Mouse (Mus musculus) stomach, embryonic 15.5 days (tissue): ENCODE data around the gene Rhot1. TPM values are rescaled to one million over a fixed set of nuclear protein-coding genes. Genes with fewer than 3 reads are reported as not detected.
A peak's percentile ranks its signal among the peaks of the same experiment; 100 is the strongest.

Experiments used
- ATAC-seq: fragments of 200-750 bp; cut with Nextera tagmentation; 2 replicates; pipeline ENCODE4 v1.8.0; 2017; ENCODE audit warnings: low read depth, moderate number of reproducible peaks, moderate TSS enrichment; ENCODE audit not compliant: insufficient read depth, low FRiP score
- H3K27ac ChIP-seq: fragments of 300-500 bp; sonication (generic); 2 replicates; pipeline ENCODE4 v1.5.1; 2015; ENCODE audit warnings: mild to moderate bottlenecking, inconsistent platforms
- H3K27me3 ChIP-seq: fragments of 300-500 bp; sonication (generic); replicated peaks from 2 replicates; pipeline ENCODE4 v1.6.1; 2015; ENCODE audit warnings: inconsistent platforms
- H3K36me3 ChIP-seq: fragments of 300-500 bp; sonication (generic); 2 replicates; pipeline ENCODE4 v1.6.1; 2015; ENCODE audit warnings: inconsistent platforms
- H3K4me1 ChIP-seq: fragments of 300-500 bp; sonication (generic); 2 replicates; pipeline ENCODE4 v1.6.1; 2015; ENCODE audit warnings: inconsistent platforms
- H3K4me2 ChIP-seq: fragments of 300-500 bp; sonication (generic); 2 replicates; pipeline ENCODE4 v1.6.1; 2015; ENCODE audit warnings: mild to moderate bottlenecking, inconsistent platforms
- H3K4me3 ChIP-seq: fragments of 300-500 bp; sonication (generic); replicated peaks from 2 replicates; pipeline ENCODE4 v1.5.1; 2015; ENCODE audit warnings: inconsistent platforms
- H3K9ac ChIP-seq: fragments of 300-500 bp; sonication (generic); 2 replicates; pipeline ENCODE4 v1.6.1; 2015; ENCODE audit warnings: inconsistent platforms
- H3K9me3 ChIP-seq: fragments of 300-500 bp; sonication (generic); 2 replicates; pipeline ENCODE4 v1.6.1; 2016; ENCODE audit warnings: inconsistent platforms
- WGBS: fragments of 180-500 bp; shearing (Covaris S2); methylation state at CpG from one replicate; pipeline ENCODE4 v1.1.7; 2015; 5-methylcytosine and 5-hydroxymethylcytosine counted together
- polyA plus RNA-seq: library from polyadenylated mRNA; unstranded; fragments of >200 nt; fragmentation: Nextera tagmentation; extraction: Ambion mirVana; gene quantifications from 2 replicates; pipeline ENCODE4 v1.2.1, GENCODE M21; 2015

The Rhot1 gene
- 47.7 and 49.0 TPM in 2 replicates for polyA plus RNA-seq

DNA sequence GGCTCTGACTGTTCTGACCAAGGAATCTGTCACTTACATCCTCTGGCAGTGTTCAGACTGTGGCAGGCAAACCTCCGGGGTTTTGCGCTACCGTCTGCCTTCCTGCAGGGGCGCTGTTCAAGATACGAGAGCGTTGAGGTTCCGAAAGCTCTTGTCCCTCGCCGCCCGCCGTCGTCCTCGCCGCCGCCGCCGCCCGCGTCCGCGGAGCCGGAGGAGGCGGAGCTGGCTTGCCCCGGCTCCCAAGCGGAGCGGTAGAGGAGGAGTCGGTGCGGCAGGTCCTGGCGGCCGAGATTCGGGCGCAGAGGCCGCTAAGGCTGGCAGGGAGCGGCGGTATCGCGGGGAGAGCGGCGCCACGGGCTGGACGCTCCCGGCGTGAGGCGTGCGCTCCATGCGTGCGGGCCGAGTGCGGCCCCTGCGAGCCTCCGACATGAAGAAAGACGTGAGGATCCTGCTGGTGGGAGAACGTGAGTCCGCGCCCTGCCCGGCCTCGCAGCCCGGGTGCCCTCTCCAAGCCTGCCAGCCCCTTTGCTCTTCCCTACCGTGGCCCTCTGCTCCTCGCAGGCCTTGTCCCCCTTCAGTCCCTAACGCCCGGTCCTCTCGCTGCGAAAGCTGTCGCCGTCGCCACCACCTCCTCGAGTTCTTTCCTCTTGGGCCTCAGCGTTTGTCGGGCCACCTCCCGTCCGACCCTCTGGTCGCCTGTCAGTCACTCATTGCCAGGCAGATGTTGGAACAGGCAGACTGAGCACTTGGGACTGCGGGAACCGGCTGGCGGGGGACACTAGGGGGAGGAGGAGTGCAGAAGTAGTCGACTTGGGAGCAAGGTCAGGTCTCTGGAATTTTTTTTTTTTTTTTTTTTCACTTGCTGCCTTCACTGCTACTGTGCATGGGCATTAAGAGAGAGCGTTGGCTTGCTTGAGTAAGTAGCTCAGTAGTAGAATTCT is at the start of gene Rhot1:
TSS of gene Rhot1 (plus strand) at position 160 of the 941 bp plus-strand sequence.
- ATAC-seq, result peak; percentile 93
- peak within 1 kb of the TSS; percentile 96 for H3K27ac ChIP-seq
- no peaks in the 10 kb centered on the region for H3K36me3 ChIP-seq
- H3K27me3 ChIP-seq, result no peaks in the 10 kb centered on the region
- peak within 1 kb of the TSS; percentile 98 for H3K9ac ChIP-seq
- peak within 1 kb of the TSS; percentile 53 for H3K4me2 ChIP-seq
- H3K4me1 ChIP-seq, result 0 out of 2 replicates have a peak, but pooled peaks cover 3% of the 10 kb centered on the region
- under 1% methylated on average over 78 of the region's 78 CpGs for WGBS
- H3K9me3 ChIP-seq, result no peaks in the 10 kb centered on the region
- H3K4me3 ChIP-seq, result peak within 1 kb of the TSS; percentile 100

DNA sequence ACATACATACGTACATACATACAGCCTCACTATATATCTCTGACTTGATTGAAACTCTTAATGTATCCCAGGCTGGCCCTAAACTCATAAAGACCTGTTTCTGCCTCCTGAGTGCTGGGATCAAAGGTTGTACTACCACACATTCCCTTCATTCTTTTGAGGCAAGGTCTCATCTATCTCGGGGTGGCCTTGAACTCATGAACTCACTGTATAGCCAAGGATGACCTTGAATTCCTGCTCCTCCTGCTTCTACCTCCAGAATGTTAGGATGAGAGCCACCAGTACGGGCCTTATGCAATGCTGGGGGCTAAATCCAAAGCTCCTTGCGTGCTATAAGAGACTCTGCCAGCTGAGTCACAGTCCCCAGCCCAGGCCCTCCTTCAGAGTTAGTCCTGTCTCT is 47.8 kb upstream of the Rhot1 start:
- Histone ChIP-seq H3K9me3 (no peaks in the 10 kb centered on the region), H3K27ac (no peak overlapping the region), H3K4me1 (no peaks in the 10 kb centered on the region), H3K4me3 (no peak overlapping the region), H3K9ac (no peak overlapping the region), H3K27me3 (no peaks in the 10 kb centered on the region), H3K4me2 (no peak overlapping the region), H3K36me3 (no peaks in the 10 kb centered on the region)
- 75% methylated on average over 4 of the region's 4 CpGs for WGBS
- no peak for ATAC-seq

- H3K27me3 ChIP-seq, result no peaks in the 10 kb centered on the region
- H3K4me2 ChIP-seq, result no peak overlapping the region
- no peak overlapping the region for H3K27ac ChIP-seq
- H3K4me1 ChIP-seq, result no peaks in the 10 kb centered on the region
- no peaks in the 10 kb centered on the region for H3K36me3 ChIP-seq
- no peak overlapping the region for H3K9ac ChIP-seq
- H3K4me3 ChIP-seq, result no peak overlapping the region
- ATAC-seq, result no peak
- WGBS, result 64% methylated on average over 7 of the region's 7 CpGs
- no peaks in the 10 kb centered on the region for H3K9me3 ChIP-seq
Measured at GRCm38 (mm10) chr11:80163362-80164116, 45.3 kb upstream of the Rhot1 start.

DNA sequence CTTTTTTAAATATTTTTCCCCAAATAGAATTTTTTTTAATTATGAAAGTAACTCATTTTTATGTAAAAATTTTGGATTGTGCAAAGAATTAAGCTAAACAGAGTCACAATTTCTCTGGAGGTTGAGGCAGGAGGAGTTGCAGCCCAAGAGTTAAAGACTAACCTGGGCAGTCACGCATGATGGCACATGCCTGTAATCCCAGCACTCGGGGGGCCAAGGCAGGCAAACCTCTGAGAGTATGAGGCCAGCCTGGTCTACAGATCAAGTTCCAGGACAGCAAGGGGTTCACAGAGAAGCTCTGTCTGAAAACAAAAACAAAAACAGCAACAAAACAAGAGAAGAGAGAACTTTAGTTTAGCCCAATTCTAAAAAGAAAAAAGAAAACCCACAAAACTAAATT is 44.6 kb upstream of the Rhot1 start:
- Histone ChIP-seq H3K27me3 (no peaks in the 10 kb centered on the region), H3K4me3 (no peak overlapping the region), H3K27ac (no peak overlapping the region), H3K4me1 (no peaks in the 10 kb centered on the region), H3K9me3 (no peaks in the 10 kb centered on the region), H3K4me2 (no peak overlapping the region), H3K9ac (no peak overlapping the region), H3K36me3 (no peaks in the 10 kb centered on the region)
- no peak for ATAC-seq
- WGBS, result 66% methylated on average over 2 of the region's 2 CpGs

- Histone ChIP-seq H3K9ac (no peak overlapping the region), H3K9me3 (no peaks in the 10 kb centered on the region), H3K27me3 (no peaks in the 10 kb centered on the region), H3K4me3 (no peak overlapping the region), H3K4me2 (no peak overlapping the region), H3K36me3 (no peaks in the 10 kb centered on the region), H3K27ac (no peak overlapping the region), H3K4me1 (no peaks in the 10 kb centered on the region)
- WGBS, result 85% methylated on average over 9 of the region's 9 CpGs
- no peak for ATAC-seq
Measured at GRCm38 (mm10) chr11:80168121-80168520, 40.7 kb upstream of the Rhot1 start.

GRCm38 (mm10) chr11:80168611-80169249 is 40.1 kb upstream of the Rhot1 start:
- Histone ChIP-seq H3K9ac (no peak overlapping the region), H3K4me3 (no peak overlapping the region), H3K27me3 (no peaks in the 10 kb centered on the region), H3K9me3 (no peaks in the 10 kb centered on the region), H3K27ac (no peak overlapping the region), H3K4me1 (no peaks in the 10 kb centered on the region), H3K36me3 (no peaks in the 10 kb centered on the region), H3K4me2 (no peak overlapping the region)
- ATAC-seq, result no peak
- 65% methylated on average over 4 of the region's 4 CpGs for WGBS

DNA sequence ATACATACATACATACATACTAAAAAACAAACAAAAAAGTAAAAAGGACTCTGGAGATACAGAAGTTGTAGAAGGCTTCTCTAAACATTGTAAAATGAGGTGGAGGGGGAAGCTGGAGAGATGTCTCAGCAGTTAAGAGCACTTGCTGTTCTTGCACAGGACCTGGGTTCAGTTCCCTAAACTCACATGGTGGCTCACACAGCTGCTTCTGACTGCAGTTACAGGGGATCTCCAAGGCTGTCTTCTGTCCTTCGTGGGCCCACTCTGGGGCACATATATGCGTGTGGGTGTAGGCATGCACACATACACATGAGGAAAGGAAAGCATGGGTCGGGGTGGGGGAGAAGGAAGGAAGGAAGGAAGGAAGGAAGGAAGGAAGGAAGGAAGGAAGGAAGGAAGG is 39.2 kb upstream of the Rhot1 start:
- Histone ChIP-seq H3K9ac (no peak overlapping the region), H3K4me2 (no peak overlapping the region), H3K4me1 (no peaks in the 10 kb centered on the region), H3K27ac (no peak overlapping the region), H3K27me3 (no peaks in the 10 kb centered on the region), H3K36me3 (no peaks in the 10 kb centered on the region), H3K9me3 (no peaks in the 10 kb centered on the region), H3K4me3 (no peak overlapping the region)
- WGBS, result 82% methylated on average over 3 of the region's 3 CpGs
- ATAC-seq, result no peak

DNA sequence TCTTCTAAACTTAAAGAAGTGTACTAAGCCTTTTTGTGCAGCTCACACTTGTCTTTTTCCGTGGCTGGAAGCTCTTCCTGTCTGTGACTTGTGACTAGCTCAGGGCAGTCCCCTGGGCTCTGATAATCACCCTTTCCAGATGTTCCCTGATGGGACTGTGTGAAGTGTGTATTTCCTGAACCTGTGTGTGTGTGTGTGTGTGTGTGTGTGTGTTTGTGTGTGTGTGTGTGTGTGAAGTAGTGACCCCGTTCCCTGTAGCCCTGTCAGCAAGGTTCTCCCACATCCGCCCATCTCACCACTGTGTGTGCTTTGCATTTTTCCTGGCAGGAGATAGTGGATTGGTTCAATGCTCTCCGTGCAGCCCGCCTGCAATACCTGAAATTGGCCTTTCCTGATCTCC is 38.5 kb upstream of the Rhot1 start:
- Histone ChIP-seq H3K9ac (no peak overlapping the region), H3K36me3 (no peaks in the 10 kb centered on the region), H3K9me3 (no peaks in the 10 kb centered on the region), H3K4me3 (no peak overlapping the region), H3K4me1 (no peaks in the 10 kb centered on the region), H3K27ac (no peak overlapping the region), H3K27me3 (no peaks in the 10 kb centered on the region), H3K4me2 (no peak overlapping the region)
- 53% methylated on average over 5 of the region's 5 CpGs for WGBS
- no peak for ATAC-seq

DNA sequence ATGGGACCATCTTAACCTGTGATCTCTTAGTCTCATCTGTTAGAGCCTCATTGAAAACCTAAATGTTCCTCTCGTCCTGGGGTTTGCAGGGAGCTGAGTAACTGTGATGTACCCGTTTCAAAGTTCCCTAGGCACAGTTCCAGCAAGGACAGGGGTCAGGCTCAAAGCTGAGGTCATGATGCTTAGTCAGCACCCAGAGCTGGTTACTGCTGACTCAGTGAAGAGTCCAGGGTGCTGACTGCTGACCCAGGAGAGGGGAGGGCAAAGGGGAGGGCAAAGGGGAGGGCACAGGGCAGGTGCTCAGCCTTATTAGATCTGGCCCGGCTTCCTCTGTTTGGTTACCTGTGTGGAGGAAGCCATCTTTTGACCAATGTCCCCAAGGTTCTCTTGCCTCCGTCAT is 36.9 kb upstream of the Rhot1 start:
- H3K9ac ChIP-seq, result no peak overlapping the region

GRCm38 (mm10) chr11:80173963-80174670 is 34.7 kb upstream of the Rhot1 start:
- Histone ChIP-seq H3K4me3 (no peak overlapping the region), H3K36me3 (no peaks in the 10 kb centered on the region), H3K9ac (no peak overlapping the region), H3K4me1 (no peaks in the 10 kb centered on the region), H3K27ac (no peak overlapping the region), H3K9me3 (no peaks in the 10 kb centered on the region), H3K4me2 (no peak overlapping the region), H3K27me3 (no peaks in the 10 kb centered on the region)
- WGBS, result 74% methylated on average over 11 of the region's 11 CpGs
- ATAC-seq, result no peak

More for the DNA sequence above, 36.9 kb upstream of the Rhot1 start:
- Histone ChIP-seq H3K4me3 (no peak overlapping the region), H3K4me2 (no peak overlapping the region), H3K27me3 (no peaks in the 10 kb centered on the region), H3K27ac (no peak overlapping the region), H3K9me3 (no peaks in the 10 kb centered on the region), H3K4me1 (no peaks in the 10 kb centered on the region), H3K36me3 (no peaks in the 10 kb centered on the region)
- no peak for ATAC-seq
- 58% methylated on average over 4 of the region's 4 CpGs for WGBS
